Mouse (Mus musculus) forebrain, embryonic 11.5 days (tissue): Measurements from ENCODE around the gene Nrbf2. TPM values are rescaled to one million over a fixed set of nuclear protein-coding genes. Genes with fewer than 3 reads are reported as not detected.

Experiments used
- ATAC-seq: fragments of 200-750 bp; cut with Nextera tagmentation; replicated peaks from 2 replicates; pipeline ENCODE4 v1.8.0; 2017; ENCODE audit warnings: moderate TSS enrichment; ENCODE audit not compliant: low FRiP score
- DNase-seq: peaks from one replicate; pipeline ENCODE4 v3.0.0-alpha.2; 2017; ENCODE audit warnings: low spot score
- H3K27ac ChIP-seq: fragments of 300-500 bp; sonication (generic); 2 replicates; pipeline ENCODE4 v1.5.1; 2014; ENCODE audit warnings: low read depth, low read length
- H3K27me3 ChIP-seq: fragments of 300-500 bp; sonication (generic); 2 replicates; pipeline ENCODE4 v1.6.1; 2014; ENCODE audit warnings: mild to moderate bottlenecking, low read length, mixed read lengths; ENCODE audit not compliant: control insufficient read depth, insufficient read depth
- H3K36me3 ChIP-seq: fragments of 300-500 bp; sonication (generic); 2 replicates; pipeline ENCODE4 v1.6.1; 2014; ENCODE audit warnings: mild to moderate bottlenecking, low read length, moderate library complexity, mixed read lengths; ENCODE audit not compliant: control insufficient read depth, insufficient read depth
- H3K4me1 ChIP-seq: fragments of 300-500 bp; sonication (generic); replicated peaks from 2 replicates; pipeline ENCODE4 v1.6.1; 2014; ENCODE audit warnings: low read length, mixed read lengths; ENCODE audit not compliant: control insufficient read depth, insufficient read depth
- H3K4me2 ChIP-seq: fragments of 300-500 bp; sonication (generic); 2 replicates; pipeline ENCODE4 v1.6.1; 2014; ENCODE audit warnings: low read depth, mild to moderate bottlenecking, low read length, moderate library complexity, mixed read lengths; ENCODE audit not compliant: severe bottlenecking
- H3K4me3 ChIP-seq: fragments of 300-500 bp; sonication (generic); 2 replicates; pipeline ENCODE4 v1.5.1; 2014; ENCODE audit warnings: low read depth, low read length
- H3K9ac ChIP-seq: fragments of 300-500 bp; sonication (generic); 2 replicates; pipeline ENCODE4 v1.6.1; 2014; ENCODE audit warnings: low read length
- H3K9me3 ChIP-seq: fragments of 300-500 bp; sonication (generic); 2 replicates; pipeline ENCODE4 v1.6.1; 2016; ENCODE audit warnings: low read length, mixed read lengths; ENCODE audit not compliant: control insufficient read depth
- WGBS: fragments of 180-500 bp; shearing (Covaris S2); extraction: QIAGEN DNeasy Blood & Tissue Kit; methylation state at CpG from one replicate; pipeline ENCODE4 v1.1.7; 2014; 5-methylcytosine and 5-hydroxymethylcytosine counted together
- polyA plus RNA-seq: library from polyadenylated mRNA; unstranded; fragments of >200 nt; fragmentation: Nextera tagmentation; extraction: Ambion mirVana; gene quantifications from 2 replicates; pipeline ENCODE4 v1.2.1, GENCODE M21; 2014

The Nrbf2 gene
- polyA plus RNA-seq, 1 experiment from 2014 or later, result 44.3 TPM

- ATAC-seq (no peak), DNase-seq (no peak)
- WGBS, result 76% methylated on average over 5 of the region's 5 CpGs
- Histone ChIP-seq H3K4me3 (no peak overlapping the region), H3K27ac (no peak overlapping the region), H3K9ac (no peak overlapping the region), H3K27me3 (no peaks in the 10 kb centered on the region), H3K9me3 (no peaks in the 10 kb centered on the region), H3K4me1 (no peaks in the 10 kb centered on the region), H3K36me3 (no peaks in the 10 kb centered on the region), H3K4me2 (no peak overlapping the region)
These were observed 13.8 kb upstream of the Nrbf2 start for GRCm38 (mm10) chr10:67298856-67299255.

DNA sequence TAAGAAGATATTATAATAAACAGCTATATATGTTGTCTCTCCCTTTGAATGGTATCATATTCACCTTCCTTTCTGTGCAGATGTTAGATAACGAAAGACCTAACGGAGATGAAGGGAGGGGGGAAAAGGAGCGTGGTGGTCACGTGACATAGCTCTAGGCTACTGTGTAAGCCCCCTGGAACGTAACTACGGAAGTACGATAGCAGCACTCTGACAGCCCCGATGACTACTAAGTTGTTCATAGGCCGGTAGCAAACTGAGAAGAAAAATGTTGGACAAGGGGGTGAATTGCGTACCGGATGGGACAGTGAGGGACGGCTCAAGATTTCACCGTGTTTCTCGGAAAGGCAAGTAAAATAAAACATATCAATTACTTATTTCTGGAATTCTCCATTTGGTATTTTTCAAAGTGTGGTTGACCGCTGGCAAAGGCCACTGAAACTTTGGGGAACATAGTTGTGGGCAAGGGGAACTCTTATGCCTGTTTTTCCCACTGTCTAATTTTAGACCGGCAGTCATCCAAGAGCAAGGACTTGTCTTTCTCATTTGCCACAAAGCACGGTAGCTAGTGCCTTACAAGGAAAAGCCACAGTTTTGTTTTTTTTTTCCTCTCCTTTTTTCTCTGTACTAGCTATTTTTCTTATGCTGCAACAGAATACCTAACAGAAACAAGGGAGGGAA lies 12.2 kb upstream of the Nrbf2 start:
- Histone ChIP-seq H3K4me2 (no peak overlapping the region), H3K27me3 (no peaks in the 10 kb centered on the region), H3K27ac (no peak overlapping the region), H3K4me1 (no peaks in the 10 kb centered on the region), H3K9me3 (no peaks in the 10 kb centered on the region), H3K36me3 (no peaks in the 10 kb centered on the region), H3K9ac (no peak overlapping the region), H3K4me3 (no peak overlapping the region)
- ATAC-seq, result no peak
- WGBS, result 94% methylated on average over 17 of the region's 17 CpGs
- DNase-seq, result no peak

DNA sequence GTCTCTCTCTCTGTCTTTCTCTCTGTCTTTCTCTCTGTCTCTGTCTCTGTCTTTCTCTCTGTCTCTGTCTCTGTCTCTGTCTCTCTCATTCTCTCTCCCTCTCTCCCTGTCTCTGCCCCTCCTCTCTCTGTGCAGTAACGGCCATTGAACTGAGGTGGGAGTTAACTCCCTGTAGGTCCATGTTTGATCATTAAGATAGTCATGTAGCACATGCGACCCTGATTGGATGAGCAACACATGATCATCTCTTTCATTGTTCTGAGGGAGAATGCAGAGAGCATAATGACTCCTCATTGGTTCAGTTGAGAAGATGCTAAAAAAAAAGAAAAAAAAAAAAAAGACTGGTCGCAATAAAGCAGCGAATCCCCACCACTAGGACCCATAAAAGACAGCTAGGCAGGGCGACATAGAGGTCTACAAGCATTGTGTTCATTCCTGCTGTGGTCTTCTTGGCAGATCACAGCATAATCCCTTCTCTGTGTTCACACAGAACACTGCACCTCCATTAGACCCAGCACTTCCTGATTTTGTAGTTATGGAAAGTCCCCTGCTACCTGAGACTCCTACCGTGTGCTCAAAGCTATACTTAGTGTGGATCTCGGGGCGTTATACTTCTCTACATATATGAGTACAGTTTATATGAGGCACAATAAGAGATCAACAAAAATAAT lies 11.5 kb upstream of the Nrbf2 start:
- H3K9me3 ChIP-seq, result no peaks in the 10 kb centered on the region
- ATAC-seq (no peak), DNase-seq (no peak)
- no peaks in the 10 kb centered on the region for H3K27me3 ChIP-seq
- no peak overlapping the region for H3K4me2 ChIP-seq
- no peaks in the 10 kb centered on the region for H3K36me3 ChIP-seq
- no peak overlapping the region for H3K9ac ChIP-seq
- H3K4me1 ChIP-seq, result no peaks in the 10 kb centered on the region
- no peak overlapping the region for H3K4me3 ChIP-seq
- H3K27ac ChIP-seq, result no peak overlapping the region
- 85% methylated on average over 8 of the region's 8 CpGs for WGBS

- DNase-seq (no peak), ATAC-seq (no peak)
- no peaks in the 10 kb centered on the region for H3K4me1 ChIP-seq
- H3K27me3 ChIP-seq, result no peaks in the 10 kb centered on the region
- H3K9me3 ChIP-seq, result no peaks in the 10 kb centered on the region
- no peaks in the 10 kb centered on the region for H3K36me3 ChIP-seq
- WGBS, result 90% methylated on average over 7 of the region's 7 CpGs
- H3K4me3 ChIP-seq, result no peak overlapping the region
- no peak overlapping the region for H3K27ac ChIP-seq
- H3K9ac ChIP-seq, result no peak overlapping the region
- no peak overlapping the region for H3K4me2 ChIP-seq
These were observed 10.9 kb upstream of the Nrbf2 start for GRCm38 (mm10) chr10:67295938-67296466.

DNA sequence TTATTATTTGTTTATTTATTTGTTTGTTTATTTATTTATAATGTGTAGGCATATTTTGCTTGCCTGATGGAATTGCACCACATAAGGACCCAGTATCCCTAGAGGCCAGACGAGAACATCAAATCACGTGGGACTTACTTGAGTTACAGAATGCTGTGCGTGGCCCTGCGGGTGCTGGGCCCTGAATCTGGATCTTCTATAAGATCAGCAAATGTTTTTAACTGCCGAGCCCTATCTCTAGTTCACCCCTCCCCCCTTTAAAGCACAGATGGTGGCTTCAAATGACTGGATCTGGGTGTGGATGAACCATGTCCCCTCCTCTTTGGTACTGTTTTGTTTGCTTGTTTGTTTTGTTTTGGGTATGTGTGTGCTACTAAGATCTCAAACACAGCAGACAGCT lies 10.2 kb upstream of the Nrbf2 start:
- no peaks in the 10 kb centered on the region for H3K36me3 ChIP-seq
- H3K27ac ChIP-seq, result no peak overlapping the region
- ATAC-seq (no peak), DNase-seq (no peak)
- no peak overlapping the region for H3K9ac ChIP-seq
- H3K4me3 ChIP-seq, result no peak overlapping the region
- no peaks in the 10 kb centered on the region for H3K4me1 ChIP-seq
- H3K9me3 ChIP-seq, result no peaks in the 10 kb centered on the region
- no peaks in the 10 kb centered on the region for H3K27me3 ChIP-seq
- H3K4me2 ChIP-seq, result no peak overlapping the region
- WGBS, result 88% methylated on average over 5 of the region's 5 CpGs

DNA sequence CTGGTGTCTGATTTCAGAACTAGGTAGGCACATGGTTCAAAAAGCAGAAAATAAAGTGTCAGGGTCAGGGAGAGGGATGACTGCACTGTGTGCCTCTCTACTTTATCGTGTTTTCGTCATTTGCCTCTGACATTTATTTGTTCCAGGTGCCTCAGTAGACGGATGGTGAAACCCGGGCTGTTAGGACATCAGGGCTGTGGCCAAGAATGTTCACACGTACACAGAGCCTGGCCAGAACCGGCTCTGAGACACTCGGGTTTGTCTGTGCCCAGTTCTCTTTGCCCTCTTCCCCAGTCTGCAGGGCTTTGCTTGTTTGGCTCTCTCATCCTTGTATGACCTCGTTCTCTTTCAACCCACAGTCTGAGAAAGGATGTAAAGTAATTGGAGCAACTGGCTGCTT lies 6.0 kb upstream of the Nrbf2 start:
- 86% methylated on average over 8 of the region's 8 CpGs for WGBS
- H3K27me3 ChIP-seq, result no peaks in the 10 kb centered on the region
- no peak overlapping the region for H3K4me3 ChIP-seq
- no peak overlapping the region for H3K27ac ChIP-seq
- no peak overlapping the region for H3K4me2 ChIP-seq
- no peak overlapping the region for H3K9ac ChIP-seq
- DNase-seq (no peak), ATAC-seq (no peak)
- no peaks in the 10 kb centered on the region for H3K9me3 ChIP-seq
- no peaks in the 10 kb centered on the region for H3K36me3 ChIP-seq
- H3K4me1 ChIP-seq, result no peaks in the 10 kb centered on the region

- no peaks in the 10 kb centered on the region for H3K27me3 ChIP-seq
- DNase-seq (no peak), ATAC-seq (no peak)
- H3K36me3 ChIP-seq, result no peaks in the 10 kb centered on the region
- no peaks in the 10 kb centered on the region for H3K9me3 ChIP-seq
- H3K27ac ChIP-seq, result no peak overlapping the region
- H3K9ac ChIP-seq, result no peak overlapping the region
- H3K4me1 ChIP-seq, result no peaks in the 10 kb centered on the region
- WGBS, result 68% methylated on average over 4 of the region's 4 CpGs
- no peak overlapping the region for H3K4me2 ChIP-seq
- H3K4me3 ChIP-seq, result no peak overlapping the region
These were observed 5.5 kb upstream of the Nrbf2 start for GRCm38 (mm10) chr10:67290622-67291021.

GRCm38 (mm10) chr10:67287877-67288276 lies 2.8 kb upstream of the Nrbf2 start:
- Histone ChIP-seq H3K36me3 (no peaks in the 10 kb centered on the region), H3K4me1 (peaks cover 6% of the 10 kb centered on the region; the same call in 1 of the 2 replicates), H3K27me3 (no peaks in the 10 kb centered on the region), H3K4me3 (no peak overlapping the region), H3K27ac (no peak overlapping the region), H3K9ac (no peak overlapping the region), H3K4me2 (no peak overlapping the region), H3K9me3 (no peaks in the 10 kb centered on the region)
- WGBS, result 81% methylated on average over 3 of the region's 3 CpGs
- DNase-seq (no peak), ATAC-seq (no peak)
